In genomic region chr4:100297678-100298077, GRCm38 (mm10) we compare ENCODE assay signal across 27 mouse cellular contexts.
DNase-seq lines count a peak whose midpoint lies in the region; ATAC-seq and TF ChIP-seq lines count a peak whose summit lies in the region.
"Had no signal": no experiment of that assay in that cellular context is flagged by ENCODE, and none has a peak within 500 bp of the region (broad histone marks: within the 10 kb centered on the region; RNA-seq: fewer than 3 reads in every experiment).

No protein-coding gene starts in this region.

- H3K4me3 ChIP-seq in heart, embryonic 13.5 days, result no peak overlapping the region
- no peak overlapping the region for H3K4me3 ChIP-seq in lung, postnatal 0 days (ENCODE audit: low read depth, low read length)
- H3K4me3 ChIP-seq: embryonic facial prominence, embryonic 12.5 days; forebrain, embryonic 10.5 days; forebrain, embryonic 15.5 days; hindbrain, embryonic 10.5 days; hindbrain, embryonic 15.5 days; midbrain, embryonic 15.5 days; neural tube, embryonic 15.5 days had no signal

- H3K4me1 ChIP-seq in heart, embryonic 13.5 days, result peaks cover 76% of the 10 kb centered on the region
- no peaks in the 10 kb centered on the region for H3K4me1 ChIP-seq in lung, postnatal 0 days (ENCODE audit: insufficient read depth, low read depth, low read length)
- H3K4me1 ChIP-seq: forebrain, embryonic 15.5 days; hindbrain, embryonic 15.5 days; midbrain, embryonic 15.5 days; neural tube, embryonic 15.5 days had no signal

- peak overlapping the region; percentile 67 for H3K27ac ChIP-seq in heart, embryonic 13.5 days (replicated peaks)
- no peak overlapping the region for H3K27ac ChIP-seq in lung, postnatal 0 days (ENCODE audit: low read length)
- H3K27ac ChIP-seq: embryonic facial prominence, embryonic 12.5 days; forebrain, embryonic 10.5 days; forebrain, embryonic 15.5 days; hindbrain, embryonic 10.5 days; hindbrain, embryonic 15.5 days; liver, embryonic 14.5 days; midbrain, embryonic 15.5 days; neural tube, embryonic 15.5 days had no signal

- no peak for TF ChIP-seq EP300 in lung, postnatal 0 days (IDR thresholded peaks at IDR 0.05)

- H3K9me3 ChIP-seq in heart, embryonic 13.5 days, result no peaks in the 10 kb centered on the region
- H3K9me3 ChIP-seq in lung, postnatal 0 days (ENCODE audit: low read length), result no peaks in the 10 kb centered on the region
- H3K9me3 ChIP-seq: embryonic facial prominence, embryonic 12.5 days; forebrain, embryonic 10.5 days; forebrain, embryonic 15.5 days; hindbrain, embryonic 10.5 days; hindbrain, embryonic 15.5 days; midbrain, embryonic 15.5 days; neural tube, embryonic 15.5 days had no signal

- WGBS in heart, embryonic 13.5 days, result 11% methylated on average over 6 of the region's 6 CpGs
- WGBS in lung, postnatal 0 days, result 49% methylated on average over 6 of the region's 6 CpGs

- peak; percentile 26 for DNase-seq in embryo, embryonic 11 days
- no peak for DNase-seq in embryo, embryonic 10.5 days (ENCODE audit: low spot score)
- DNase-seq in heart, adult 18-20 months, result no peak
- peak; percentile 28 for DNase-seq in lung, postnatal 0 days (ENCODE audit: low spot score)
- DNase-seq in lung, postnatal 10 days, result no peak
- DNase-seq in layer of hippocampus, adult 8-10 months (ENCODE audit: low spot score in 2 of 2), result no peak
- no peak for DNase-seq in B cell, adult 2 months
- DNase-seq: adrenal gland, postnatal 10 days; cerebellum, adult 8-10 months; cerebellum, postnatal 25 days; kidney, adult 11 months; kidney, postnatal 14 days; liver; lung, adult 2 months; right cerebral cortex, postnatal 25 days; thymus, postnatal 14 days had no signal

- no peak overlapping the region for H3K9ac ChIP-seq in heart, embryonic 13.5 days
- no peak overlapping the region for H3K9ac ChIP-seq in lung, postnatal 0 days (replicated peaks; ENCODE audit: low read depth)
- H3K9ac ChIP-seq: embryonic facial prominence, embryonic 12.5 days; forebrain, embryonic 15.5 days; hindbrain, embryonic 15.5 days; liver, embryonic 14.5 days; midbrain, embryonic 15.5 days; neural tube, embryonic 15.5 days had no signal

- H3K4me2 ChIP-seq in heart, embryonic 13.5 days, result peak overlapping the region; percentile 46
- H3K4me2 ChIP-seq in lung, postnatal 0 days (replicated peaks; ENCODE audit: low read depth, low read length), result no peak overlapping the region
- H3K4me2 ChIP-seq: embryonic facial prominence, embryonic 12.5 days; forebrain, embryonic 15.5 days; hindbrain, embryonic 15.5 days; midbrain, embryonic 15.5 days; neural tube, embryonic 15.5 days had no signal

- 0 out of 2 replicates have a peak, but pooled peaks cover 18% of the 10 kb centered on the region for H3K27me3 ChIP-seq in heart, embryonic 13.5 days (replicated peaks)
- H3K27me3 ChIP-seq in lung, postnatal 0 days (replicated peaks; ENCODE audit: insufficient read depth, low read length), result no peaks in the 10 kb centered on the region
- H3K27me3 ChIP-seq: embryonic facial prominence, embryonic 12.5 days; forebrain, embryonic 15.5 days; hindbrain, embryonic 15.5 days; midbrain, embryonic 15.5 days; neural tube, embryonic 15.5 days; Patski had no signal

- no peaks in the 10 kb centered on the region for H3K36me3 ChIP-seq in heart, embryonic 13.5 days
- no peaks in the 10 kb centered on the region for H3K36me3 ChIP-seq in lung, postnatal 0 days (ENCODE audit: insufficient read depth, low read length)
- H3K36me3 ChIP-seq: embryonic facial prominence, embryonic 12.5 days; forebrain, embryonic 10.5 days; forebrain, embryonic 15.5 days; hindbrain, embryonic 10.5 days; hindbrain, embryonic 15.5 days; midbrain, embryonic 15.5 days; neural tube, embryonic 15.5 days had no signal

- 0 out of 2 replicates have a peak, but pooled peaks have one; percentile 31 for ATAC-seq in heart, embryonic 13.5 days (ENCODE audit: extremely low read depth, insufficient number of reproducible peaks, low FRiP score, low TSS enrichment)
- ATAC-seq in lung, postnatal 0 days, result no peak; the same call in 1 of the 2 replicates
- ATAC-seq: forebrain, embryonic 15.5 days; inflammation-experienced regulatory T-cells, adult 6 months; midbrain, embryonic 15.5 days; Patski had no signal

- TF ChIP-seq CTCF in lung, postnatal 0 days (IDR thresholded peaks at IDR 0.05), result no peak

Comparison
In these comparisons a context has a peak if more than half of its experiments do, and no peak if none do; other contexts are left out.
1. DNase-seq: peak in embryo, embryonic 11 days (single experiment) and lung, postnatal 0 days (single experiment); none in embryo, embryonic 10.5 days (single experiment), heart, adult 18-20 months (0 of 2), lung, postnatal 10 days (single experiment), layer of hippocampus, adult 8-10 months (0 of 2) and B cell, adult 2 months (0 of 2).